Mouse (Mus musculus): ENCODE measurements around the gene Ofd1. TPM values are rescaled to one million over a fixed set of nuclear protein-coding genes. Genes with fewer than 3 reads are reported as not detected.

The Ofd1 gene
- polyA plus RNA-seq (2016; fragmentation: Nextera tagmentation; extraction: Ambion mirVana): 5.5 and 5.6 TPM in 2 replicates

GRCm38 (mm10) chrX:166440616-166441063 lies at the start of gene Ofd1:
Ofd1 (minus strand) TSS chrX:166440704.
- peak; percentile 99 for ATAC-seq (ENCODE audit: insufficient number of reproducible peaks, low FRiP score)

GRCm38 (mm10) chrX:166479365-166479983 lies 39.0 kb upstream of the Ofd1 start, which contains the start of gene Rab9:
Rab9 (minus strand) TSS chrX:166479867.
- peak within 1 kb of the TSS; percentile 72 for H3K4me2 ChIP-seq
- H3K27me3 ChIP-seq (replicated peaks): no peaks in the 10 kb centered on the region
- H3K9me3 ChIP-seq (replicated peaks): no peaks in the 10 kb centered on the region
- WGBS: 12% methylated on average over 40 of the region's 41 CpGs
- peaks cover 7% of the 10 kb centered on the region; the same call in 1 of the 2 replicates for H3K36me3 ChIP-seq
- peak within 1 kb of the TSS; percentile 82 for H3K9ac ChIP-seq
- peak within 1 kb of the TSS; percentile 87 for H3K27ac ChIP-seq (ENCODE audit: poor library complexity, severe bottlenecking)
- H3K4me3 ChIP-seq: peak within 1 kb of the TSS; percentile 73
- H3K4me1 ChIP-seq (replicated peaks): no peaks in the 10 kb centered on the region; the same call in 1 of the 2 replicates
- peak; percentile 99 for ATAC-seq (ENCODE audit: insufficient number of reproducible peaks, low FRiP score)

More at GRCm38 (mm10) chrX:166440616-166441063, at the start of gene Ofd1:
- Histone ChIP-seq H3K27ac (ENCODE audit: poor library complexity, severe bottlenecking) (peak within 1 kb of the TSS; percentile 38), H3K9ac (peak within 1 kb of the TSS; percentile 86), H3K27me3 (replicated peaks) (0 out of 2 replicates have a peak, but pooled peaks cover 6% of the 10 kb centered on the region), H3K4me1 (replicated peaks) (0 out of 2 replicates have a peak, but pooled peaks cover 3% of the 10 kb centered on the region), H3K9me3 (replicated peaks) (no peaks in the 10 kb centered on the region), H3K36me3 (no peaks in the 10 kb centered on the region), H3K4me2 (peak within 1 kb of the TSS; percentile 72), H3K4me3 (peak within 1 kb of the TSS; percentile 72)
- WGBS: 13% methylated on average over 44 of the region's 44 CpGs

GRCm38 (mm10) chrX:166478631-166479364 lies 38.3 kb upstream of the Ofd1 start:
- Histone ChIP-seq H3K9ac (peak overlapping the region; percentile 82), H3K27ac (ENCODE audit: poor library complexity, severe bottlenecking) (peak overlapping the region; percentile 87), H3K9me3 (replicated peaks) (no peaks in the 10 kb centered on the region), H3K4me3 (peak overlapping the region; percentile 73), H3K4me1 (replicated peaks) (no peaks in the 10 kb centered on the region; the same call in 1 of the 2 replicates), H3K27me3 (replicated peaks) (no peaks in the 10 kb centered on the region), H3K36me3 (peaks cover 7% of the 10 kb centered on the region; the same call in 1 of the 2 replicates), H3K4me2 (peak overlapping the region; percentile 72)
- WGBS: 17% methylated on average over 28 of the region's 28 CpGs
- peak; percentile 26 for ATAC-seq (ENCODE audit: insufficient number of reproducible peaks, low FRiP score)

- no peak overlapping the region for H3K27ac ChIP-seq (ENCODE audit: poor library complexity, severe bottlenecking)
- WGBS: 69% methylated on average over 6 of the region's 6 CpGs
- H3K36me3 ChIP-seq: peaks cover 7% of the 10 kb centered on the region; the same call in 1 of the 2 replicates
- no peak for ATAC-seq (ENCODE audit: insufficient number of reproducible peaks, low FRiP score)
- H3K9ac ChIP-seq: no peak overlapping the region; the same call in 1 of the 2 replicates
- H3K27me3 ChIP-seq (replicated peaks): no peaks in the 10 kb centered on the region
- no peaks in the 10 kb centered on the region; the same call in 1 of the 2 replicates for H3K4me1 ChIP-seq (replicated peaks)
- H3K4me2 ChIP-seq: peak overlapping the region; percentile 41
- no peak overlapping the region for H3K4me3 ChIP-seq
- no peaks in the 10 kb centered on the region for H3K9me3 ChIP-seq (replicated peaks)
Measured at GRCm38 (mm10) chrX:166477393-166477792, 36.9 kb upstream of the Ofd1 start.

GRCm38 (mm10) chrX:166472612-166473011 lies 32.1 kb upstream of the Ofd1 start:
- no peak overlapping the region for H3K4me3 ChIP-seq
- H3K9me3 ChIP-seq (replicated peaks): no peaks in the 10 kb centered on the region
- no peak for ATAC-seq (ENCODE audit: insufficient number of reproducible peaks, low FRiP score)
- no peak overlapping the region for H3K4me2 ChIP-seq
- H3K9ac ChIP-seq: no peak overlapping the region
- no peaks in the 10 kb centered on the region for H3K27me3 ChIP-seq (replicated peaks)
- no peak overlapping the region for H3K27ac ChIP-seq (ENCODE audit: poor library complexity, severe bottlenecking)
- no peaks in the 10 kb centered on the region for H3K4me1 ChIP-seq (replicated peaks)
- WGBS: 75% methylated on average over 6 of the region's 6 CpGs
- peaks cover 11% of the 10 kb centered on the region; the same call in 1 of the 2 replicates for H3K36me3 ChIP-seq

GRCm38 (mm10) chrX:166468321-166468720 lies 27.8 kb upstream of the Ofd1 start:
- no peak overlapping the region for H3K9ac ChIP-seq
- no peaks in the 10 kb centered on the region for H3K9me3 ChIP-seq (replicated peaks)
- WGBS: 90% methylated on average over 7 of the region's 7 CpGs
- no peaks in the 10 kb centered on the region for H3K27me3 ChIP-seq (replicated peaks)
- H3K4me2 ChIP-seq: no peak overlapping the region
- H3K27ac ChIP-seq (ENCODE audit: poor library complexity, severe bottlenecking): no peak overlapping the region
- H3K4me1 ChIP-seq (replicated peaks): no peaks in the 10 kb centered on the region
- 0 out of 2 replicates have a peak, but pooled peaks cover 8% of the 10 kb centered on the region for H3K36me3 ChIP-seq
- ATAC-seq (ENCODE audit: insufficient number of reproducible peaks, low FRiP score): no peak
- H3K4me3 ChIP-seq: no peak overlapping the region

GRCm38 (mm10) chrX:166455525-166455924 lies 15.0 kb upstream of the Ofd1 start:
- H3K27me3 ChIP-seq (replicated peaks): no peaks in the 10 kb centered on the region
- 85% methylated on average over 1 of the region's 1 CpGs for WGBS
- no peak for ATAC-seq (ENCODE audit: insufficient number of reproducible peaks, low FRiP score)
- H3K4me3 ChIP-seq: no peak overlapping the region
- no peak overlapping the region for H3K4me2 ChIP-seq
- H3K36me3 ChIP-seq: peaks cover 15% of the 10 kb centered on the region
- H3K4me1 ChIP-seq (replicated peaks): no peaks in the 10 kb centered on the region
- no peak overlapping the region for H3K27ac ChIP-seq (ENCODE audit: poor library complexity, severe bottlenecking)
- no peaks in the 10 kb centered on the region for H3K9me3 ChIP-seq (replicated peaks)
- no peak overlapping the region for H3K9ac ChIP-seq

- no peak overlapping the region for H3K27ac ChIP-seq (ENCODE audit: poor library complexity, severe bottlenecking)
- peaks cover 15% of the 10 kb centered on the region for H3K36me3 ChIP-seq
- ATAC-seq (ENCODE audit: insufficient number of reproducible peaks, low FRiP score): no peak
- H3K9me3 ChIP-seq (replicated peaks): no peaks in the 10 kb centered on the region
- WGBS: 65% methylated on average over 3 of the region's 3 CpGs
- H3K4me1 ChIP-seq (replicated peaks): no peaks in the 10 kb centered on the region
- H3K9ac ChIP-seq: no peak overlapping the region
- H3K4me2 ChIP-seq: no peak overlapping the region
- no peak overlapping the region for H3K4me3 ChIP-seq
- no peaks in the 10 kb centered on the region for H3K27me3 ChIP-seq (replicated peaks)
Measured at GRCm38 (mm10) chrX:166454331-166454730, 13.8 kb upstream of the Ofd1 start.

GRCm38 (mm10) chrX:166453532-166453931 lies 13.0 kb upstream of the Ofd1 start:
- H3K27ac ChIP-seq (ENCODE audit: poor library complexity, severe bottlenecking): no peak overlapping the region
- no peaks in the 10 kb centered on the region for H3K4me1 ChIP-seq (replicated peaks)
- no peaks in the 10 kb centered on the region for H3K27me3 ChIP-seq (replicated peaks)
- H3K4me2 ChIP-seq: no peak overlapping the region
- no peaks in the 10 kb centered on the region for H3K9me3 ChIP-seq (replicated peaks)
- no peak for ATAC-seq (ENCODE audit: insufficient number of reproducible peaks, low FRiP score)
- peaks cover 15% of the 10 kb centered on the region for H3K36me3 ChIP-seq
- WGBS: 77% methylated on average over 6 of the region's 6 CpGs
- H3K4me3 ChIP-seq: no peak overlapping the region
- H3K9ac ChIP-seq: no peak overlapping the region

- Histone ChIP-seq H3K27ac (ENCODE audit: poor library complexity, severe bottlenecking) (no peak overlapping the region), H3K4me3 (no peak overlapping the region), H3K9ac (no peak overlapping the region), H3K4me2 (no peak overlapping the region), H3K9me3 (replicated peaks) (no peaks in the 10 kb centered on the region), H3K27me3 (replicated peaks) (0 out of 2 replicates have a peak, but pooled peaks cover 6% of the 10 kb centered on the region), H3K36me3 (no peaks in the 10 kb centered on the region), H3K4me1 (replicated peaks) (0 out of 2 replicates have a peak, but pooled peaks cover 3% of the 10 kb centered on the region)
- WGBS: 71% methylated on average over 3 of the region's 3 CpGs
- ATAC-seq (ENCODE audit: insufficient number of reproducible peaks, low FRiP score): no peak
Measured at GRCm38 (mm10) chrX:166444552-166444951, 4.0 kb upstream of the Ofd1 start.

Measured in heart, embryonic 12.5 days (tissue).